Mouse (Mus musculus) MEL (cell line): ENCODE data around the gene Milr1. TPM values are rescaled to one million over a fixed set of nuclear protein-coding genes. Genes with fewer than 3 reads are reported as not detected.

ENCODE experiments used
- DNase-seq: peaks from one replicate; pipeline ENCODE4 v3.0.0; 2011; ENCODE audit warnings: low read depth, low spot score
- H3K27ac ChIP-seq: 2 replicates; pipeline ENCODE4 v1.5.1; 2012; ENCODE audit warnings: low read depth, mild to moderate bottlenecking, control low read depth, low read length, moderate library complexity; ENCODE audit not compliant: control insufficient read depth
- H3K27me3 ChIP-seq, 2 experiments: fragments of 150-350 bp in 1 of 2; sonication (generic) in 1 of 2; 2 replicates each; pipeline ENCODE4 v1.6.1; 2012; ENCODE audit warnings: low read length in 2 of 2, mild to moderate bottlenecking in 2 of 2, improper control_type of control experiment in 1 of 2, moderate library complexity in 1 of 2; ENCODE audit not compliant: insufficient read depth in 2 of 2, control insufficient read depth in 1 of 2
- H3K36me3 ChIP-seq, 2 experiments: 2 replicates each; pipeline ENCODE4 v1.6.1; 2012 to 2014; ENCODE audit warnings: low read length in 2 of 2, improper control_type of control experiment in 1 of 2, inconsistent platforms in 1 of 2, mild to moderate bottlenecking in 1 of 2; ENCODE audit not compliant: insufficient read depth in 2 of 2, control insufficient read depth in 1 of 2
- H3K4me1 ChIP-seq, 2 experiments: fragments of 150-350 bp in 1 of 2; sonication (generic) in 1 of 2; 2 replicates each; pipeline ENCODE4 v1.6.1; 2012; ENCODE audit warnings: low read length in 2 of 2, improper control_type of control experiment in 1 of 2, mild to moderate bottlenecking in 1 of 2; ENCODE audit not compliant: insufficient read depth in 2 of 2, control insufficient read depth in 1 of 2
- H3K4me3 ChIP-seq, 2 experiments: fragments of 150-350 bp in 1 of 2; sonication (generic) in 1 of 2; 2 replicates each; pipeline ENCODE4 v1.5.1; 2012; ENCODE audit warnings: low read depth in 2 of 2, low read length in 2 of 2, mild to moderate bottlenecking in 2 of 2, moderate library complexity in 2 of 2, control low read depth in 1 of 2, improper control_type of control experiment in 1 of 2; ENCODE audit not compliant: control insufficient read depth in 1 of 2, insufficient read depth in 1 of 2
- H3K79me2 ChIP-seq: 2 replicates; pipeline ENCODE4 v1.6.1; 2012; ENCODE audit warnings: mild to moderate bottlenecking, low read length, moderate library complexity; ENCODE audit not compliant: control insufficient read depth, poor library complexity, insufficient read depth
- H3K9ac ChIP-seq: 2 replicates; pipeline ENCODE4 v1.6.1; 2012; ENCODE audit warnings: low read depth, mild to moderate bottlenecking, control low read depth, low read length, moderate library complexity; ENCODE audit not compliant: control insufficient read depth, poor library complexity, severe bottlenecking
- H3K9me3 ChIP-seq: fragments of 150-350 bp; sonication (generic); replicated peaks from 2 replicates; pipeline ENCODE4 v1.6.1; 2012; ENCODE audit warnings: mild to moderate bottlenecking, low read length, improper control_type of control experiment, moderate library complexity; ENCODE audit not compliant: insufficient read depth
- CHD1 ChIP-seq: IDR thresholded peaks from 2 replicates; pipeline ENCODE4 v1.6.1; 2012; ENCODE audit warnings: low read depth, mild to moderate bottlenecking, inconsistent platforms, low read length, improper control_type of control experiment
- CHD2 ChIP-seq: IDR thresholded peaks from 2 replicates; pipeline ENCODE4 v1.6.1; 2011; ENCODE audit warnings: low read length, improper control_type of control experiment
- EP300 ChIP-seq, 2 experiments: IDR thresholded peaks; 2 replicates each; pipeline ENCODE4 v1.6.1; 2011; ENCODE audit warnings: improper control_type of control experiment in 2 of 2, low read length in 2 of 2, low read depth in 1 of 2, mild to moderate bottlenecking in 1 of 2
- ETS1 ChIP-seq: IDR thresholded peaks from 2 replicates; pipeline ENCODE4 v1.6.1; 2012; ENCODE audit warnings: low read depth, mild to moderate bottlenecking, inconsistent platforms, low read length, improper control_type of control experiment, moderate library complexity
- GABPA ChIP-seq: IDR thresholded peaks from 2 replicates; pipeline ENCODE4 v1.6.1; 2012; ENCODE audit warnings: low read depth, mild to moderate bottlenecking, inconsistent platforms, low read length, improper control_type of control experiment, moderate library complexity
- KAT2A ChIP-seq: conservative IDR thresholded peaks from 2 replicates; pipeline ENCODE4 v1.6.1; 2012; ENCODE audit warnings: low read depth, low read length, improper control_type of control experiment, inconsistent platforms
- MAFK ChIP-seq: IDR thresholded peaks from 2 replicates; pipeline ENCODE4 v1.6.1; 2011; ENCODE audit warnings: low read depth, mild to moderate bottlenecking, low read length, improper control_type of control experiment, borderline replicate concordance
- MAX ChIP-seq: IDR thresholded peaks from 2 replicates; pipeline ENCODE4 v1.6.1; 2011; ENCODE audit warnings: low read length, improper control_type of control experiment
- MEF2A ChIP-seq: IDR thresholded peaks from 2 replicates; pipeline ENCODE4 v1.6.1; 2014; ENCODE audit warnings: low read depth, mild to moderate bottlenecking, inconsistent platforms, low read length, improper control_type of control experiment; ENCODE audit not compliant: poor library complexity, insufficient replicate concordance, severe bottlenecking; ENCODE audit errors: extremely low read depth
- MYC ChIP-seq: IDR thresholded peaks from 2 replicates; pipeline ENCODE4 v1.6.1; 2011; ENCODE audit warnings: low read depth, mild to moderate bottlenecking, low read length, improper control_type of control experiment, moderate library complexity
- NRF1 ChIP-seq: IDR thresholded peaks from 2 replicates; pipeline ENCODE4 v1.6.1; 2014; ENCODE audit warnings: low read depth, mild to moderate bottlenecking, inconsistent platforms, low read length, improper control_type of control experiment, moderate library complexity; ENCODE audit not compliant: poor library complexity, insufficient read depth, severe bottlenecking
- POLR2AphosphoS2 ChIP-seq: IDR thresholded peaks from 2 replicates; pipeline ENCODE4 v1.6.1; 2011; ENCODE audit warnings: low read length, improper control_type of control experiment
- RAD21 ChIP-seq: IDR thresholded peaks from 2 replicates; pipeline ENCODE4 v1.6.1; 2011; ENCODE audit warnings: mild to moderate bottlenecking, low read depth, low read length, improper control_type of control experiment
- SIN3A ChIP-seq: IDR thresholded peaks from 2 replicates; pipeline ENCODE4 v1.6.1; 2012; ENCODE audit warnings: low read length, improper control_type of control experiment, inconsistent platforms
- TBP ChIP-seq: IDR thresholded peaks from 2 replicates; pipeline ENCODE4 v1.8.0; 2011; ENCODE audit warnings: low read depth, low read length, improper control_type of control experiment
- TCF12 ChIP-seq: IDR thresholded peaks from 2 replicates; pipeline ENCODE4 v1.6.1; 2014; ENCODE audit warnings: low read depth, mild to moderate bottlenecking, inconsistent platforms, low read length, improper control_type of control experiment, moderate library complexity
- USF1 ChIP-seq: IDR thresholded peaks from 2 replicates; pipeline ENCODE4 v1.6.1; 2014; ENCODE audit warnings: low read depth, mild to moderate bottlenecking, inconsistent platforms, low read length, improper control_type of control experiment, moderate library complexity
- USF2 ChIP-seq, 2 experiments: IDR thresholded peaks; 2 replicates each; pipeline ENCODE4 v1.6.1; 2011 to 2012; ENCODE audit warnings: improper control_type of control experiment in 2 of 2, low read length in 2 of 2, borderline replicate concordance in 1 of 2, inconsistent platforms in 1 of 2, low read depth in 1 of 2, mild to moderate bottlenecking in 1 of 2; ENCODE audit not compliant: insufficient read depth in 1 of 2
- ZC3H11A ChIP-seq: IDR thresholded peaks from 2 replicates; pipeline ENCODE4 v1.6.1; 2012; ENCODE audit warnings: low read depth, mild to moderate bottlenecking, inconsistent platforms, low read length, improper control_type of control experiment
- ZKSCAN1 ChIP-seq: IDR thresholded peaks from 2 replicates; pipeline ENCODE4 v1.6.1; 2012; ENCODE audit warnings: low read depth, mild to moderate bottlenecking, inconsistent platforms, low read length, improper control_type of control experiment, moderate library complexity
- ZMIZ1 ChIP-seq: IDR thresholded peaks from 2 replicates; pipeline ENCODE4 v1.6.1; 2012; ENCODE audit warnings: low read depth, mild to moderate bottlenecking, inconsistent platforms, low read length, improper control_type of control experiment, moderate library complexity
- polyA plus RNA-seq, 2 experiments: library from polyadenylated mRNA; stranded (reverse) in 1 of 2; unstranded in 1 of 2; fragments of >175 nt in 1 of 2; fragments of >200 nt in 1 of 2; gene quantifications; 2 replicates each; pipeline versions ENCODE4 v1.2.1 to v1.2.4; 2012; ENCODE audit warnings: low replicate concordance in 2 of 2, low read depth in 1 of 2; ENCODE audit not compliant: insufficient read length in 2 of 2, insufficient read depth in 1 of 2, missing spikeins in 1 of 2
- total RNA-seq: library from RNA; depleted of rRNA; stranded (reverse); fragments of 300-350 nt; gene quantifications from 2 replicates; pipeline ENCODE4 v1.2.3, GENCODE M21; 2012

Gene Milr1
- total and polyA plus RNA-seq, 3 experiments: 0.26 TPM; not detected in 2

DNA sequence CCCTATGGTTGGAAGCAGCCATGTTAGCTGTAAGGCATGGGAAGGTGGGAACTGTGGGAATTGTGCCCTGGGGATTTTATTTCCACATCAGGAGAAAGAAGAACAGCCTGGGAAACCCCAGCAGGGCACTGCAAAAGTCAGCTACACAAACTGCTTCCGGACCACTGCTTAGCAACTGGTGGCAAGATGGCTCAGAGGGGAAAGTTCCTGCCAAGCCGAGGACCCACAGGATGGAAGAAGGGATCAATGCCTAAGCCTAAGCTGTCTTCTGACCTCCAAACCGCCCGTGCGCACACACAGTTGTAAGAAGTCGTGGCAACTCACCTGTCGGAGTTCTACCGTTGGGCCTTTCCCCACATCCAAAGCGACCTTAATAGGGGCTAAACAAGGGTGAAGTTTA lies 22.0 kb downstream of the Milr1 start:
- H3K36me3 ChIP-seq: peaks cover 24 to 26% of the 10 kb centered on the region in 2 experiments
- H3K4me3 ChIP-seq: no peak overlapping the region
- H3K27ac ChIP-seq: no peak overlapping the region
- no peak overlapping the region for H3K9ac ChIP-seq
- H3K27me3 ChIP-seq: no peaks in the 10 kb centered on the region
- peaks cover 1 to 7% of the 10 kb centered on the region in 2 experiments; a peak in 3 of 4 replicates for H3K4me1 ChIP-seq
- H3K79me2 ChIP-seq: peaks cover 11% of the 10 kb centered on the region
- TF ChIP-seq ZKSCAN1 (no peak), EP300 (IDR thresholded peaks at IDR 0.05; ENCODE audit: low read depth in 1 of 2, low read length in 2 of 2) (no peak), CHD1 (no peak), RAD21 (no peak), POLR2AphosphoS2 (no peak), NRF1 (no peak)
- DNase-seq: no peak
- H3K9me3 ChIP-seq: no peaks in the 10 kb centered on the region

DNA sequence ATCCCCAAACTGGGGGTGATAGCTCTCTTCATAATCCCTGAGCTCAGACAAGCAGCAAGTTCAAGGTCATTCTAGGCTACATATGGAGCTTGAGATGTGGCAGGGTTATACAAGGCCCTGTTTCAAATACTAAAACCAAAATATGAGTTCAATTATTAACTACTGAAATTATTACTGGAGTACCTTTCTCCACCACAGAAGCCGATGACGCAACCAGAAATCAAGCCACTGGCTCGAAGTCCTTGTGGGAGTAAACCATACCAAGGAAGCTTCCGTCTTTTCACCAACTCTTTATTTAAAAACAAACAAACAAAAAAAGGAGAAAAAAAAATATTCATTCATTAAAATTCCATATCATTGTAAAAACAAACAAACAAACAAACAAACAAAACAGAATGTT lies 25.9 kb downstream of the Milr1 start:
- Histone ChIP-seq H3K9me3 (no peaks in the 10 kb centered on the region), H3K9ac (no peak overlapping the region), H3K4me1 (peaks cover 3 to 7% of the 10 kb centered on the region in 2 experiments; a peak in 3 of 4 replicates), H3K79me2 (peaks cover 21% of the 10 kb centered on the region), H3K36me3 (peaks cover 19 to 22% of the 10 kb centered on the region in 2 experiments)
- no peak for DNase-seq
- TF ChIP-seq SIN3A: no peak
- TF ChIP-seq GABPA: no peak
- TF ChIP-seq USF2 (IDR thresholded peaks at IDR 0.05; ENCODE audit: borderline replicate concordance in 1 of 2, insufficient read depth in 1 of 2, low read depth in 1 of 2, low read length in 2 of 2): no peak
- TF ChIP-seq ETS1: no peak
- TF ChIP-seq ZMIZ1: no peak
- TF ChIP-seq TBP: no peak
- no peak for TF ChIP-seq ZC3H11A
- TF ChIP-seq MEF2A: no peak
- TF ChIP-seq MAX: no peak
- no peak for TF ChIP-seq MAFK
- no peak for TF ChIP-seq TCF12
- no peak for TF ChIP-seq MYC
- TF ChIP-seq KAT2A: no peak
- TF ChIP-seq USF1: no peak
- TF ChIP-seq CHD2: no peak
- TF ChIP-seq, all 39 proteins: peak for 0
- Histone ChIP-seq H3K4me3 (no peak overlapping the region), H3K27ac (no peak overlapping the region), H3K27me3 (no peaks in the 10 kb centered on the region)
